ENCODE assay signal across 10 mouse cellular contexts in the genomic region with DNA sequence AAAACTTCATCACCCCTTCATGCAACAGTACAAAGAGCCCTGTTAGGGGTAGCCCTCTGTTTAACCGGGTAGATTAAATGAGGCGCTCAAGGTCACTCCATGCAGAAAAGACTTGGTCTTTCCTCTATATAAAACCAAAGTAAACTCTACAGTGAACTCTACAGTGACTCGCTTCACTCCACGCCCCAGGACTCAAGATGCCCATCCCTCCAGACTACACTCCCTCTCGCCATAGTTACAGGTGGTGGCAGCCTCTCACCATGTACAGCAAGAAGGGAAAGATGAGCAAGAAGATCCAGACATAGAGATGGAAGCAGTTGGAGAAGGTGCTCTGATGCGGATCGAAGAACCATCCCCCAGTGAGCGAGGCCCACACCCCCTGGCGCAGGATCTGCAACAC. TPM values are rescaled to one million over a fixed set of nuclear protein-coding genes. Genes with fewer than 3 reads are reported as not detected.
DNase-seq lines count a peak whose midpoint lies in the region; ATAC-seq and TF ChIP-seq lines count a peak whose summit lies in the region.
"Had no signal": no experiment of that assay in that cellular context is flagged by ENCODE, and none has a peak within 500 bp of the region (broad histone marks: within the 10 kb centered on the region; RNA-seq: fewer than 3 reads in every experiment).

No protein-coding gene starts in this region.

- WGBS in heart, embryonic 13.5 days, result 18% methylated on average over 9 of the region's 9 CpGs
- 17% methylated on average over 9 of the region's 9 CpGs for WGBS in heart, postnatal 0 days
- 23% methylated on average over 9 of the region's 9 CpGs for WGBS in midbrain, embryonic 10.5 days

- no peak for TF ChIP-seq EP300 in heart, postnatal 0 days (IDR thresholded peaks at IDR 0.05; ENCODE audit: low read depth)

- no peaks in the 10 kb centered on the region for H3K27me3 ChIP-seq in heart, embryonic 13.5 days (replicated peaks)
- H3K27me3 ChIP-seq in heart, postnatal 0 days (ENCODE audit: control insufficient read depth, insufficient read depth, low read length), result no peaks in the 10 kb centered on the region
- no peaks in the 10 kb centered on the region for H3K27me3 ChIP-seq in midbrain, embryonic 10.5 days (ENCODE audit: low read depth, poor library complexity, severe bottlenecking)
- H3K27me3 ChIP-seq: Patski had no signal

- H3K9me3 ChIP-seq in heart, embryonic 13.5 days, result no peaks in the 10 kb centered on the region
- H3K9me3 ChIP-seq in ES-E14 (ENCODE audit: control insufficient read depth, insufficient read depth, low read depth, low read length), result no peaks in the 10 kb centered on the region
- H3K9me3 ChIP-seq in heart, postnatal 0 days (replicated peaks; ENCODE audit: control insufficient read depth, low read length), result no peaks in the 10 kb centered on the region
- H3K9me3 ChIP-seq in midbrain, embryonic 10.5 days (replicated peaks), result no peaks in the 10 kb centered on the region

- peak overlapping the region; percentile 81 for H3K4me3 ChIP-seq in heart, embryonic 13.5 days
- peak overlapping the region; percentile 81 to 90 for H3K4me3 ChIP-seq in ES-E14 (ENCODE audit: insufficient read depth in 1 of 2, low read depth in 1 of 2, low read length in 2 of 2, poor library complexity in 1 of 2, severe bottlenecking in 1 of 2)
- peak overlapping the region; percentile 82 for H3K4me3 ChIP-seq in heart, postnatal 0 days (ENCODE audit: low read depth, low read length)
- peak overlapping the region; percentile 90 for H3K4me3 ChIP-seq in midbrain, embryonic 10.5 days

- DNase-seq in heart, postnatal 36 days, result no peak
- DNase-seq in ES-E14 (ENCODE audit: low read depth, low spot score), result no peak
- no peak for DNase-seq in heart, postnatal 0 days (ENCODE audit: low spot score)
- no peak for DNase-seq in midbrain, embryonic 10.5 days (ENCODE audit: low spot score)
- DNase-seq in cerebellum, postnatal 36 days, result no peak
- DNase-seq in gastrocnemius, adult 18-20 months (ENCODE audit: low spot score), result no peak

- peaks cover 40% of the 10 kb centered on the region for H3K4me1 ChIP-seq in heart, embryonic 13.5 days
- H3K4me1 ChIP-seq in ES-E14 (ENCODE audit: control insufficient read depth in 2 of 2, insufficient read depth in 2 of 2, low read length in 2 of 2, poor library complexity in 1 of 2), result peaks cover 4 to 13% of the 10 kb centered on the region in 2 experiments; a peak in 2 of 4 replicates
- peaks cover 10% of the 10 kb centered on the region for H3K4me1 ChIP-seq in heart, postnatal 0 days (ENCODE audit: control insufficient read depth, insufficient read depth)
- peaks cover 50% of the 10 kb centered on the region for H3K4me1 ChIP-seq in midbrain, embryonic 10.5 days

- no peak for TF ChIP-seq CTCF in heart, postnatal 0 days (IDR thresholded peaks at IDR 0.05; ENCODE audit: low read depth)

- H3K4me2 ChIP-seq in heart, embryonic 13.5 days, result peak overlapping the region; percentile 99
- H3K4me2 ChIP-seq in heart, postnatal 0 days (ENCODE audit: low read depth, low read length), result peak overlapping the region; percentile 95

- in situ Hi-C loops in ES-E14 (cut with MboI; ENCODE audit: low sequenced_read_pairs in 2 of 2, unreplicated experiment in 2 of 2), result no loop called here

- intact Hi-C loops in heart, postnatal 36 days (cut with DNase I), result loop anchor here (2.0 kb wide), 2 partner anchors 51 to 79 kb away; partner anchors contain the start of gene Rela

- H3K27ac ChIP-seq in heart, embryonic 13.5 days (replicated peaks), result peak overlapping the region; percentile 96
- H3K27ac ChIP-seq in ES-E14 (ENCODE audit: insufficient read depth, low read depth, low read length, poor library complexity, severe bottlenecking), result peak overlapping the region; percentile 68; the same call in 1 of the 2 replicates
- H3K27ac ChIP-seq in heart, postnatal 0 days (ENCODE audit: low read depth), result peak overlapping the region; percentile 94; the same call in 1 of the 2 replicates
- peak overlapping the region; percentile 90 for H3K27ac ChIP-seq in midbrain, embryonic 10.5 days (replicated peaks)

- peaks cover 58% of the 10 kb centered on the region for H3K36me3 ChIP-seq in heart, embryonic 13.5 days
- peaks cover 40% of the 10 kb centered on the region for H3K36me3 ChIP-seq in ES-E14 (ENCODE audit: control insufficient read depth, insufficient read depth, low read length, poor library complexity, severe bottlenecking)
- peaks cover 46% of the 10 kb centered on the region for H3K36me3 ChIP-seq in heart, postnatal 0 days (replicated peaks; ENCODE audit: control insufficient read depth, insufficient read depth, low read length)
- H3K36me3 ChIP-seq in midbrain, embryonic 10.5 days, result peaks cover 69% of the 10 kb centered on the region

- ATAC-seq in heart, embryonic 13.5 days (ENCODE audit: extremely low read depth, insufficient number of reproducible peaks, low FRiP score, low TSS enrichment), result no peak
- ATAC-seq in heart, postnatal 0 days (ENCODE audit: insufficient read depth, low read depth), result no peak
- ATAC-seq in megakaryocyte progenitor cell, adult 5-6 weeks (replicated peaks; ENCODE audit: poor library complexity), result no peak

- H3K9ac ChIP-seq in heart, embryonic 13.5 days, result peak overlapping the region; percentile 97
- H3K9ac ChIP-seq in ES-E14 (ENCODE audit: insufficient read depth, low read depth, low read length, poor library complexity, severe bottlenecking), result peak overlapping the region; percentile 81
- H3K9ac ChIP-seq in heart, postnatal 0 days (replicated peaks; ENCODE audit: low read depth, low read length), result peak overlapping the region; percentile 75

TF ChIP-seq in ES-E14, 5 proteins besides CTCF, POLR2A, EP300 and RAD21 (continues in another document):
- TF ChIP-seq ZC3H11A (IDR thresholded peaks at IDR 0.05; ENCODE audit: borderline replicate concordance, low read depth, low read length) (no peak), HCFC1 (IDR thresholded peaks at IDR 0.05; ENCODE audit: borderline replicate concordance, insufficient read depth, low read length) (no peak), CHD2 (IDR thresholded peaks at IDR 0.05; ENCODE audit: low read depth, low read length) (no peak), MAFK (IDR thresholded peaks at IDR 0.05; ENCODE audit: insufficient read depth, low read depth, low read length) (no peak)

RNA-seq across cellular contexts. Expression of gene Map3k11, which starts 0.8 kb away (rescaled TPM):
- 23.2 and 24.0 TPM in 2 replicates for polyA plus RNA-seq in heart, embryonic 13.5 days (2015; fragmentation: Nextera tagmentation; extraction: Ambion mirVana)
- 10 to 100 TPM; 26.0 to 29.5 TPM for total RNA-seq in heart, postnatal 36 days (2021)
- total RNA-seq in ES-E14 (2012; rRNA removed), result 15.0 and 19.3 TPM in 2 replicates
- total RNA-seq in heart, postnatal 0 days (2014; rRNA removed; ENCODE audit: low replicate concordance), result 43.5 and 51.5 TPM in 2 replicates
- 16.3 and 17.0 TPM in 2 replicates for polyA plus RNA-seq in heart, postnatal 0 days (2015; fragmentation: Nextera tagmentation; extraction: Ambion mirVana)
- polyA plus RNA-seq in midbrain, embryonic 10.5 days (2016; fragmentation: Nextera tagmentation; extraction: Ambion mirVana), result 28.7 and 29.9 TPM in 2 replicates
- total RNA-seq in megakaryocyte progenitor cell, adult 5-6 weeks (2015), result 13.0 and 16.1 TPM in 2 replicates
- 19.2 and 22.9 TPM in 2 replicates for total RNA-seq in megakaryocyte progenitor cell, adult 5-6 weeks (2017)
- 1 to 10 TPM; 8.6 to 9.4 TPM for total RNA-seq in gastrocnemius, adult 18-20 months (2021)

RNA-seq across cellular contexts. Expression of gene Pcnx3, which starts 1.0 kb away (rescaled TPM):
- polyA plus RNA-seq in heart, embryonic 13.5 days (2015; fragmentation: Nextera tagmentation; extraction: Ambion mirVana), result 13.6 and 14.9 TPM in 2 replicates
- total RNA-seq in heart, postnatal 36 days (2021), result 10 to 100 TPM; 15.7 to 16.8 TPM
- 63.9 and 98.9 TPM in 2 replicates for total RNA-seq in ES-E14 (2012; rRNA removed)
- 27.0 and 35.9 TPM in 2 replicates for total RNA-seq in heart, postnatal 0 days (2014; rRNA removed; ENCODE audit: low replicate concordance)
- 6.1 and 6.7 TPM in 2 replicates for polyA plus RNA-seq in heart, postnatal 0 days (2015; fragmentation: Nextera tagmentation; extraction: Ambion mirVana)
- 22.8 and 25.6 TPM in 2 replicates for polyA plus RNA-seq in midbrain, embryonic 10.5 days (2016; fragmentation: Nextera tagmentation; extraction: Ambion mirVana)
- total RNA-seq in megakaryocyte progenitor cell, adult 5-6 weeks (2015), result 21.6 and 24.5 TPM in 2 replicates
- total RNA-seq in megakaryocyte progenitor cell, adult 5-6 weeks (2017), result 15.6 and 15.7 TPM in 2 replicates
- 10 to 100 TPM; 12.5 to 13.8 TPM for total RNA-seq in gastrocnemius, adult 18-20 months (2021)

RNA-seq across cellular contexts. Expression of gene Kcnk7, which starts 16.4 kb away (rescaled TPM):
- polyA plus RNA-seq in heart, embryonic 13.5 days (2015; fragmentation: Nextera tagmentation; extraction: Ambion mirVana), result 0.29 TPM in 1 of 2 replicates, not detected in the other
- total RNA-seq in heart, postnatal 36 days (2021), result not detected
- 0.63 and 0.67 TPM in 2 replicates for total RNA-seq in ES-E14 (2012; rRNA removed)
- total RNA-seq in heart, postnatal 0 days (2014; rRNA removed; ENCODE audit: low replicate concordance), result not detected in 2 replicates
- 0.30 and 0.34 TPM in 2 replicates for polyA plus RNA-seq in heart, postnatal 0 days (2015; fragmentation: Nextera tagmentation; extraction: Ambion mirVana)
- polyA plus RNA-seq in midbrain, embryonic 10.5 days (2016; fragmentation: Nextera tagmentation; extraction: Ambion mirVana), result 0.20 TPM in 1 of 2 replicates, not detected in the other
- total RNA-seq in megakaryocyte progenitor cell, adult 5-6 weeks (2015), result not detected in 2 replicates
- 0.14 TPM in 1 of 2 replicates, not detected in the other for total RNA-seq in megakaryocyte progenitor cell, adult 5-6 weeks (2017)
- not detected for total RNA-seq in gastrocnemius, adult 18-20 months (2021)
- total RNA-seq: granulocyte monocyte progenitor cell, adult 5-6 weeks had no signal

RNA-seq across cellular contexts. Expression of gene Sipa1, which starts 24.2 kb away (rescaled TPM):
- polyA plus RNA-seq in heart, embryonic 13.5 days (2015; fragmentation: Nextera tagmentation; extraction: Ambion mirVana), result 21.9 and 23.2 TPM in 2 replicates
- total RNA-seq in heart, postnatal 36 days (2021), result 10 to 100 TPM; 19.5 to 29.0 TPM
- 10.5 and 14.5 TPM in 2 replicates for total RNA-seq in ES-E14 (2012; rRNA removed)
- 33.2 and 37.8 TPM in 2 replicates for total RNA-seq in heart, postnatal 0 days (2014; rRNA removed; ENCODE audit: low replicate concordance)
- polyA plus RNA-seq in heart, postnatal 0 days (2015; fragmentation: Nextera tagmentation; extraction: Ambion mirVana), result 12.3 and 14.0 TPM in 2 replicates
- polyA plus RNA-seq in midbrain, embryonic 10.5 days (2016; fragmentation: Nextera tagmentation; extraction: Ambion mirVana), result 22.3 and 22.9 TPM in 2 replicates
- 16.4 and 24.2 TPM in 2 replicates for total RNA-seq in megakaryocyte progenitor cell, adult 5-6 weeks (2015)
- 19.2 and 24.0 TPM in 2 replicates for total RNA-seq in megakaryocyte progenitor cell, adult 5-6 weeks (2017)
- 1 to 10 TPM; 5.6 to 8.2 TPM for total RNA-seq in gastrocnemius, adult 18-20 months (2021)

RNA-seq across cellular contexts. Expression of gene Ehbp1l1, which starts 38.4 kb away (rescaled TPM):
- 85.9 and 96.8 TPM in 2 replicates for polyA plus RNA-seq in heart, embryonic 13.5 days (2015; fragmentation: Nextera tagmentation; extraction: Ambion mirVana)
- total RNA-seq in heart, postnatal 36 days (2021), result 100 to 1,000 TPM; 135 to 136 TPM
- 9.0 and 16.4 TPM in 2 replicates for total RNA-seq in ES-E14 (2012; rRNA removed)
- total RNA-seq in heart, postnatal 0 days (2014; rRNA removed; ENCODE audit: low replicate concordance), result 113 and 118 TPM in 2 replicates
- 86.5 and 111 TPM in 2 replicates for polyA plus RNA-seq in heart, postnatal 0 days (2015; fragmentation: Nextera tagmentation; extraction: Ambion mirVana)
- 9.3 and 9.5 TPM in 2 replicates for polyA plus RNA-seq in midbrain, embryonic 10.5 days (2016; fragmentation: Nextera tagmentation; extraction: Ambion mirVana)
- 7.9 and 8.1 TPM in 2 replicates for total RNA-seq in megakaryocyte progenitor cell, adult 5-6 weeks (2015)
- 27.2 and 30.3 TPM in 2 replicates for total RNA-seq in megakaryocyte progenitor cell, adult 5-6 weeks (2017)
- total RNA-seq in gastrocnemius, adult 18-20 months (2021), result 100 to 1,000 TPM; 210 to 241 TPM
